Mouse (Mus musculus): Measurements from ENCODE around the gene Aagab. TPM values are rescaled to one million over a fixed set of nuclear protein-coding genes. Genes with fewer than 3 reads are reported as not detected.

Aagab gene
- polyA plus RNA-seq (2014; fragmentation: Illumina TruSeq; extraction: RNeasy Lipid Tissue Mini Kit (QIAGEN cat#74804)): 12.7 TPM

DNA sequence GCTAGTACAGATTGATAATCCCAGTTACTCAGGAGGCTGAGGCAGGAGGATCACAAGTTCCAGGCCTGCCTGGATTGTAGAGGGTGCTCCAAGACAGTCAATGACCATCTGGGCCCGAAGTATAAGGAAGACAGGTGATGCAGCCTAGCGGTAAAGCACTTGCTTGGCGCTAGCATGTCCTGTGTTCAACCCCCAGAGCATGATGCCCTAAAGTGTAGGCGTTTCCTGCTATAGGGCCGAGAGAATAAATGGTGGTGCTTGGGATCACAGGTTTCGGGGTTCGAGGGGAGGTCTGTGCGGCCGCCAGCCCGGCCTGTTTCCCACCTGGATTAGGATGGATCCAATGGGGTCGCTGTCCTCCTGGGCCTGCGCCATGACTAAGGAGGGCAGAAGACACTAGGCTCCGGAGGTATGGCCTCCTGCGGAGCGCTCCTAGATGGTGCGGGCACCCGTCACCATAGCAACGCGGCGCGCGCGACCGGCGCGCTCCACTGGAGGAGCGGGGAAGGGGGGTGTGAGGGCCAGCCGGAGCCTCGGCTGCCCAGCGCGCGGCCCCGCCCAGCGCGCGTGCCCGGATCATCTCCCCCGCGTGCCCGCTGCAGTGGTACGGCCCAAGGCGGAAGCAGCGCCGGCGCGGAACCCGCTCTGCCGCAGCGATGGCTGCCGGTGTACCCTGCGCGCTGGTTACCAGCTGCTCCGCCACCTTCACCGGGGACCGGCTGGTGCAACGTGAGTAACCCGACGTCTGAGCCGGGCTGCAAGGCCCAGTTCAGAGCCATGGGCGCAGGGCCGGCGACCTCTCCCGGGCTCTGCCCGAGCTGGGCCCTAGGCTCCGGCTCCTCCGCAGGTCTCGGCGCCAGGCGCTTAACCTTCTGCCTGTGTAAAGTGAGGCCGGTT, at the start of gene Aagab, which contains the start of gene Iqch:
Gene Aagab, plus strand, starts transcription at position 618 of the 897 bp plus-strand sequence.
Gene Iqch, minus strand, starts transcription at position 451 of the 897 bp plus-strand sequence.

Other genes starting within 250 kb of the Aagab start
- gene Map2k5, start 224.8 kb upstream of the Aagab start, polyA plus RNA-seq (2014; fragmentation: Illumina TruSeq; extraction: RNeasy Lipid Tissue Mini Kit (QIAGEN cat#74804)): 19.5 TPM
- 30.0 TPM for gene 2300009A05Rik, start 203.4 kb upstream of the Aagab start, polyA plus RNA-seq (2014; fragmentation: Illumina TruSeq; extraction: RNeasy Lipid Tissue Mini Kit (QIAGEN cat#74804))
- 0.66 TPM for gene Iqch, start 167 bp upstream of the Aagab start, polyA plus RNA-seq (2014; fragmentation: Illumina TruSeq; extraction: RNeasy Lipid Tissue Mini Kit (QIAGEN cat#74804))
- gene Smad3, start 155.3 kb downstream of the Aagab start, polyA plus RNA-seq (2014; fragmentation: Illumina TruSeq; extraction: RNeasy Lipid Tissue Mini Kit (QIAGEN cat#74804)): 23.7 TPM